Mouse (Mus musculus) neural tube, embryonic 14.5 days (tissue): ENCODE measurements at regions not wholly inside any gene's neighbourhood (a gene's known extent, or its start where the extent isn't known, plus 50 kb on each side); places are given as distances from the start of the nearest gene placed in this dataset.

Source experiments
- ATAC-seq: fragments of 200-750 bp; cut with Nextera tagmentation; 2 replicates; pipeline ENCODE4 v1.8.0; 2017; ENCODE audit warnings: low read depth, mild to moderate bottlenecking, moderate TSS enrichment, moderate library complexity
- H3K27ac ChIP-seq: fragments of 300-500 bp; sonication (generic); 2 replicates; pipeline ENCODE4 v1.5.1; 2014; ENCODE audit warnings: low read depth, mild to moderate bottlenecking, control low read depth, low read length, moderate library complexity, mixed read lengths
- H3K27me3 ChIP-seq: fragments of 300-500 bp; sonication (generic); 2 replicates; pipeline ENCODE4 v1.6.1; 2014; ENCODE audit warnings: low read length; ENCODE audit not compliant: control insufficient read depth, insufficient read depth
- H3K36me3 ChIP-seq: fragments of 300-500 bp; sonication (generic); 2 replicates; pipeline ENCODE4 v1.6.1; 2014; ENCODE audit warnings: low read length, mixed read lengths; ENCODE audit not compliant: control insufficient read depth, insufficient read depth
- H3K4me1 ChIP-seq: fragments of 300-500 bp; sonication (generic); 2 replicates; pipeline ENCODE4 v1.6.1; 2014; ENCODE audit warnings: low read length; ENCODE audit not compliant: control insufficient read depth, insufficient read depth
- H3K4me2 ChIP-seq: fragments of 300-500 bp; sonication (generic); 2 replicates; pipeline ENCODE4 v1.6.1; 2014; ENCODE audit warnings: mild to moderate bottlenecking, low read depth, low read length, control low read depth
- H3K4me3 ChIP-seq: fragments of 300-500 bp; sonication (generic); 2 replicates; pipeline ENCODE4 v1.5.1; 2014; ENCODE audit warnings: low read depth, low read length, control low read depth, mixed read lengths
- H3K9ac ChIP-seq: fragments of 300-500 bp; sonication (generic); replicated peaks from 2 replicates; pipeline ENCODE4 v1.6.1; 2014; ENCODE audit warnings: low read depth, mild to moderate bottlenecking, control low read depth, low read length, mixed read lengths
- H3K9me3 ChIP-seq: fragments of 300-500 bp; sonication (generic); 2 replicates; pipeline ENCODE4 v1.6.1; 2016; ENCODE audit warnings: low read length; ENCODE audit not compliant: control insufficient read depth
- WGBS: fragments of 180-500 bp; shearing (Covaris S2); extraction: QIAGEN DNeasy Blood & Tissue Kit; methylation state at CpG from one replicate; pipeline ENCODE4 v1.1.7; 2014; 5-methylcytosine and 5-hydroxymethylcytosine counted together

DNA sequence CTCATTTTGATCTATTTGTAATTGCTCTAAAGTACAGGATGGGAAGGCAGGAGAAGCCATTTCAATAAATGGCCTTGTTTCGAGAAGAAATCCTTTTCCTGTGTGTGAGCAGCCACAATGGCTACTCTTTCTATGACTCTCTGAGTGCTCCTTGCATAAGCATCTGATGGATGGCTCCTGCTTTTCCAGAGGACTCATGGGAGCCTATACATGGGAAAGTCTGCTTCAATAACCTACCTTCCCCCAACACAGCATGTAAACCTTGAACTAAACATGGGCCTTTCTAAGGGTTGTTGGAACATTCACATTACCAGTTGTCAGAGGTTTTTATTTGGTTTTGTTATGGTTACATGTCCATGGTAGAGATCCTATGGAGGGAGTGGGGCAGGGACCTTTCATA lies 103.3 kb downstream of the Kcne4 start:
- H3K4me2 ChIP-seq, result no peak overlapping the region
- H3K4me3 ChIP-seq, result no peak overlapping the region
- no peaks in the 10 kb centered on the region for H3K27me3 ChIP-seq
- WGBS, result 10% methylated on average over 1 of the region's 1 CpGs
- no peak overlapping the region for H3K27ac ChIP-seq
- no peaks in the 10 kb centered on the region for H3K4me1 ChIP-seq
- ATAC-seq, result no peak
- no peaks in the 10 kb centered on the region for H3K36me3 ChIP-seq
- H3K9me3 ChIP-seq, result no peaks in the 10 kb centered on the region
- no peak overlapping the region for H3K9ac ChIP-seq

DNA sequence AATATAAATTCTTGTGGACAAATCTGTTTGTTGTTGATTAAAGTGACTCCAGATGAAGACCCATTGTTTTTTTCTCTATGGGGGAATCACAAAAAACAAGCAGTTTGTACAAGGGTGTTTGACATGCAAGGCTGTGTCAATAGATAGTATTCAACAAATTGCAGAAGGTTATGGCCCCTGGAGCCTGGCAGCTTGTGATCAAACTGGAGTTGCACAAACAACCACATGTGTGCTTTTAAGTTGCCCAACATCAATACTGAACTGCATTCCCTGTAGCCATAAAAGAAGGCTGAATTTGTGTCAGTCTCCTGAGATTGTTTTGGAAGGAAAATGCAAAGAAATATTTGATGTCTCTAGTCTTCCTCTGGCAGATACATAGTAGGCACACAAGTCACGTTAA lies 113.4 kb downstream of the Kcne4 start:
- H3K4me2 ChIP-seq, result no peak overlapping the region
- ATAC-seq, result no peak
- H3K36me3 ChIP-seq, result no peaks in the 10 kb centered on the region
- H3K27ac ChIP-seq, result no peak overlapping the region
- H3K27me3 ChIP-seq, result no peaks in the 10 kb centered on the region
- no peaks in the 10 kb centered on the region for H3K4me1 ChIP-seq
- no peak overlapping the region for H3K9ac ChIP-seq
- no peaks in the 10 kb centered on the region for H3K9me3 ChIP-seq
- WGBS, result 90% methylated on average over 1 of the region's 1 CpGs
- H3K4me3 ChIP-seq, result no peak overlapping the region

DNA sequence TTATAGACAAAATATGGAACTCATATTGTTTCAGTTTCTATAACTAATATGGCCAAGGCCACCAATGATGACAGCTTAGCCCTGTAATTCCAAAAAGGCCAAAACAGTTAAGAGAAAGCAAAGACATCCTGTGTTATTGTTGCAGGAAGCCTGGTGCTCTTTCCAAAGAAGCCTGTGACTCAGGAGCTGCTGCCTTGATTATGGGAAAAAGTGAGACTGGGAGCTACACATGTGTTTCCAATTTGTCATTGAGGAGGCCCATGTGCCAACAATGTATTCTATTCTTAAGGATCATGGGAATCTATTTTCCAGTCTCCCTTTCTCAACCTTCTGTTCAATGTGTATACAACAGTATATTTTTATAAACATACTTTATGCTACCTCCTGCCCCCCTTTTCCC lies 123.3 kb downstream of the Kcne4 start:
- no peaks in the 10 kb centered on the region for H3K9me3 ChIP-seq
- no peaks in the 10 kb centered on the region for H3K27me3 ChIP-seq
- H3K4me3 ChIP-seq, result no peak overlapping the region
- no peak for ATAC-seq
- no peak overlapping the region for H3K27ac ChIP-seq
- H3K4me1 ChIP-seq, result no peaks in the 10 kb centered on the region
- H3K36me3 ChIP-seq, result no peaks in the 10 kb centered on the region
- H3K9ac ChIP-seq, result no peak overlapping the region
- no peak overlapping the region for H3K4me2 ChIP-seq

DNA sequence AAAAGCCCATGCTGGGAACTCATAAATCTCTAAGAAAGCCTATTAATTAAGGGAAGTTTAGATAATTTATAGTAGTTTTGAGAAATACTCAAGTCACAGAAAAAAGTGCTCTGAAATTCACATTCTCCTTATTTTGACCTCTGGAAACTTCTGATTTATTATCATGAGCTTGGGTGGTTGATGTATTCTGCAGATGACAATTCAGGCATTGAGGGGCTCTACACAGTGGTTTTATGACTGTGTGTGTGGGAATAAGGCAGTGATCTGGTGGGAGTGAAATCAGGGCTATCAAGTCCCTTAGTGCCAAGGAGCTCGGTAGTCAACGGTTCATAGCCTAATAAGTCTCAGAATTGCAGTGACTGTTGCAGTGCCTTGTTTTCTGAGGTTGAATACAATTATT lies 129.0 kb downstream of the Kcne4 start:
- 72% methylated on average over 2 of the region's 2 CpGs for WGBS
- Histone ChIP-seq H3K4me3 (no peak overlapping the region), H3K9me3 (no peaks in the 10 kb centered on the region), H3K4me1 (no peaks in the 10 kb centered on the region), H3K4me2 (no peak overlapping the region), H3K27me3 (no peaks in the 10 kb centered on the region), H3K27ac (no peak overlapping the region), H3K36me3 (no peaks in the 10 kb centered on the region), H3K9ac (no peak overlapping the region)
- ATAC-seq, result no peak

DNA sequence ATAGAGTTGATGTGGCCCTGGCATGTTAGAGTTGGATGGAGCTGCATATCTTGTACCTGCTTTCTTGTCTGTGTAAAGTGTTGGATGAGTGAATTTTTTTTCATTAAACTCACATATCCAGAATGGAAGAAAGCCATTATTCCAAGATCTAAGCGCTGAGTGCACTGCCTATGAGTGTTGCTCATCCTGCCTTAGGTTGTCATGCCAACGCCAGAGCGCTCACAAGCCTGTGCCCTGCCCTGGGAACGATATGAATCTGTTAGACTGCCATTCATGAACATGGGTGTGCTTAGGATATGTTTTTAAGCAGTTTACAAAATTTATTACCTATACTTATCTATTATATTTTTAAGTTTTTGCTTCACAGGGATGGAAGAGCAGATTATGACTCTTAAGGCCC lies 163.5 kb downstream of the Kcne4 start:
- H3K27me3 ChIP-seq, result no peaks in the 10 kb centered on the region
- no peak overlapping the region for H3K4me3 ChIP-seq
- no peak overlapping the region for H3K27ac ChIP-seq
- no peaks in the 10 kb centered on the region for H3K4me1 ChIP-seq
- WGBS, result 73% methylated on average over 4 of the region's 4 CpGs
- H3K9ac ChIP-seq, result no peak overlapping the region
- no peak overlapping the region for H3K4me2 ChIP-seq
- H3K9me3 ChIP-seq, result no peaks in the 10 kb centered on the region
- H3K36me3 ChIP-seq, result no peaks in the 10 kb centered on the region
- ATAC-seq, result peak; percentile 68; the same call in 1 of the 2 replicates
